Mouse (Mus musculus) heart, embryonic 13.5 days (tissue): Measurements from ENCODE around the gene Pcolce. TPM values are rescaled to one million over a fixed set of nuclear protein-coding genes. Genes with fewer than 3 reads are reported as not detected.

Source experiments
- ATAC-seq: fragments of 200-750 bp; cut with Nextera tagmentation; 2 replicates; pipeline ENCODE4 v1.8.0; 2017; ENCODE audit warnings: moderate TSS enrichment; ENCODE audit not compliant: insufficient number of reproducible peaks, low FRiP score, low TSS enrichment; ENCODE audit errors: extremely low read depth
- H3K27ac ChIP-seq: fragments of 300-500 bp; sonication (generic); replicated peaks from 2 replicates; pipeline ENCODE4 v1.5.1; 2015; ENCODE audit warnings: moderate library complexity, mild to moderate bottlenecking, inconsistent platforms
- H3K27me3 ChIP-seq: fragments of 300-500 bp; sonication (generic); replicated peaks from 2 replicates; pipeline ENCODE4 v1.6.1; 2015; ENCODE audit warnings: mild to moderate bottlenecking, inconsistent platforms
- H3K36me3 ChIP-seq: fragments of 300-500 bp; sonication (generic); 2 replicates; pipeline ENCODE4 v1.6.1; 2015; ENCODE audit warnings: mild to moderate bottlenecking, inconsistent platforms
- H3K4me1 ChIP-seq: fragments of 300-500 bp; sonication (generic); 2 replicates; pipeline ENCODE4 v1.6.1; 2015; ENCODE audit warnings: inconsistent platforms
- H3K4me2 ChIP-seq: fragments of 300-500 bp; sonication (generic); 2 replicates; pipeline ENCODE4 v1.6.1; 2015; ENCODE audit warnings: inconsistent platforms, mild to moderate bottlenecking, moderate library complexity
- H3K4me3 ChIP-seq: fragments of 300-500 bp; sonication (generic); 2 replicates; pipeline ENCODE4 v1.5.1; 2015; ENCODE audit warnings: moderate library complexity, mild to moderate bottlenecking, inconsistent platforms
- H3K9ac ChIP-seq: fragments of 300-500 bp; sonication (generic); 2 replicates; pipeline ENCODE4 v1.6.1; 2015; ENCODE audit warnings: inconsistent platforms, mild to moderate bottlenecking, moderate library complexity
- H3K9me3 ChIP-seq: fragments of 300-500 bp; sonication (generic); 2 replicates; pipeline ENCODE4 v1.6.1; 2016; ENCODE audit warnings: inconsistent platforms
- WGBS: fragments of 180-500 bp; shearing (Covaris S2); methylation state at CpG from one replicate; pipeline ENCODE4 v1.1.7; 2015; ENCODE audit warnings: mixed read lengths; 5-methylcytosine and 5-hydroxymethylcytosine counted together
- polyA plus RNA-seq: library from polyadenylated mRNA; unstranded; fragments of >200 nt; fragmentation: Nextera tagmentation; extraction: Ambion mirVana; gene quantifications from 2 replicates; pipeline ENCODE4 v1.2.1, GENCODE M21; 2015

Pcolce gene
- polyA plus RNA-seq, 1 experiment from 2014 or later: 113 TPM

DNA sequence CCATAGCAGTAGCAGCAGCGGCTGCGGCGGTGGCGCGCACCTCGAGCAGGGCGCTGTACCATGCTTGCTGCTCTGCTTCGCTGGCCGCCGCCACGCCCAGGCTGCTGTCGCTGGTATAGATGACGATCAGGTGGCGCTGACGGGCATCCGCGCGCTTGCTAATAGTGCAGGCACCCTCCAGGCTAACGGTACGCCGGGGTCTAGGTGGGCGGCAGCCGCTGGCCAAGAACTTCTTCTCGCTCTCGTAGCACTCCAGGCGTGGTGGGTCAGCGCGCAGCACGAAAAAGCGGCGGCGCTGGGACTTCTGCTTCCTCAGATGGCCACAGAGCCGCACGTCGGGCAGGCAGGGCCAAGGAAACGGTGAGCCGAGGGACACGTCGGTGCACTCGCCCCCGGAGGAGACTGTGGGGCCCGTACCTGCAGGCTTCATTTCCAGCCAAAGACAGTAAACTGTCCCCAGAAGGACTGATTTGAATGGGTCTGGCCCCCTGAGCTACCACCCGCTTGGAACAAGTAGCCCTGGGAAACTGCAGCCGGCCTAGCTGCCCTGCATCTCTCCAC, 31.6 kb upstream of the Pcolce start:
- Histone ChIP-seq H3K4me1 (peaks cover 43% of the 10 kb centered on the region), H3K9ac (peak overlapping the region; percentile 54), H3K4me3 (peak overlapping the region; percentile 51), H3K27me3 (peaks cover 52% of the 10 kb centered on the region), H3K4me2 (peak overlapping the region; percentile 75), H3K36me3 (peaks cover 29% of the 10 kb centered on the region), H3K9me3 (no peaks in the 10 kb centered on the region), H3K27ac (no peak overlapping the region)
- WGBS: 3% methylated on average over 44 of the region's 44 CpGs
- 0 out of 2 replicates have a peak, but pooled peaks have one; percentile 33 for ATAC-seq

DNA sequence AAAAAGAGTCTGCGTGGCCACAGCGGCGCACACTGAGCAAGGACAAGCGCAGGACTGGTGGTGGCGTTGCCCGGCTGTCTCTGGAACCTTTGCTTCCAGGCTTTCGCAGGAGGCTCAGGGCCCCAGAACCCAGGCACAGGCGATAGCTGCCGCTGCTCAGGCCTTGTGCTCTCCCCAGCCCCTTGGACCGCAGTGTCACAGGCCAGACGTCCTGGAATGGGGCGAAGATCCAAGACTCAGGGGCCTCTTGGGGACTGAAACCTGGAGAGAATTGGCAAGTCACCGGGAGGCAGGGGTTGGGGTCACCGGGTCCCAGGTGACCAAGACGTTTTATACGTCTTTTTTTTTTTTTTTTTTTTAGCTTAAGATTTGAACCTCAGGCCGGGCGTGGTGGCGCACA, 30.9 kb upstream of the Pcolce start:
- peak overlapping the region; percentile 75; the same call in 1 of the 2 replicates for H3K4me2 ChIP-seq
- H3K36me3 ChIP-seq: peaks cover 36% of the 10 kb centered on the region
- peaks cover 36% of the 10 kb centered on the region for H3K4me1 ChIP-seq
- no peak overlapping the region for H3K9ac ChIP-seq
- 41% methylated on average over 19 of the region's 19 CpGs for WGBS
- H3K4me3 ChIP-seq: peak overlapping the region; percentile 51; the same call in 1 of the 2 replicates
- no peak overlapping the region for H3K27ac ChIP-seq
- no peaks in the 10 kb centered on the region for H3K9me3 ChIP-seq
- ATAC-seq: no peak
- peaks cover 52% of the 10 kb centered on the region for H3K27me3 ChIP-seq

DNA sequence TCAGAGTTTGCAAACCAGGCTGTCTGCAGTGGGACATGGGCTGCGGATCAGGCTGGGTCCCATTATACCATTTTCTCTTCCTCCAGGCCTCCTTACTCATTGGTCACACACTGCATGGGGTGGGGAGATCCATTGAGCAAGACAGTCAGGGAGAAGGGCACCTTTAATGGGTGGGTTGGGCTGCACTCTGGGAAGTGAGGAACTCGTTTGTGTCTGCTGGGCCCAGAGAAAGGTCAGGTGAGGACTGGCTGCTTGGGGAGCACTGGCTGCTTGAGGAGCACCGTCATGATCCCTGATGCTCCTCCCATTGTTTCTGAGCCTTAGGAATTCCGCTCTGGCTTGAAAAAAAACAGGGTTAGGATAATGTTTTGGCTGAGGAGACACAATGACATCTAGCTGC, 29.3 kb upstream of the Pcolce start:
- peaks cover 52% of the 10 kb centered on the region for H3K27me3 ChIP-seq
- WGBS: 54% methylated on average over 4 of the region's 4 CpGs
- H3K9ac ChIP-seq: no peak overlapping the region
- ATAC-seq: no peak
- peaks cover 52% of the 10 kb centered on the region for H3K36me3 ChIP-seq
- H3K4me3 ChIP-seq: no peak overlapping the region
- H3K4me2 ChIP-seq: no peak overlapping the region
- H3K27ac ChIP-seq: no peak overlapping the region
- H3K9me3 ChIP-seq: no peaks in the 10 kb centered on the region
- H3K4me1 ChIP-seq: peaks cover 22% of the 10 kb centered on the region

DNA sequence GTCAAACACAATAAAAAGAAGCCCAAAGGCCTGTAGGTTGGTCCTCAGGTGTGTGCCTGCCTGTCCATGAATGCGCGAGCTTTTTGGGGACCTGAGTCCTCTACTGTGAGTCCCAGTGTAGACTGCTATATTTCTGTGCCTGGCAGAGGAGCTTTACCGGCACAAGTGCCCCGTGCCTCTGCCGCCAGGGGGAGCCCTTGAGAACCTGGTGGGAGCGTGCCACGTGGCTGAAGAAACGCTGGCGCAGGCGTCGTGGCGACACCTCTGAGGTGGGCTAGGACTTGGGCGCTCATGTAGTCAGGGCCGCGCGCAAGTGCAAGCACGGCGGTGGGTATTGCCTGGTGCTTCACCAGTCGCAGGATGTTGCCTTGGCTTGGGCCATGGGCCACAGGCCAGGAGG, 27.5 kb upstream of the Pcolce start, which contains the start of gene Sap25:
TSS of gene Sap25 (plus strand) at position 281 of the 400 bp plus-strand sequence.
- Histone ChIP-seq H3K27ac (no peak within 1 kb of the TSS), H3K4me2 (no peak within 1 kb of the TSS), H3K9me3 (no peaks in the 10 kb centered on the region), H3K9ac (no peak within 1 kb of the TSS), H3K36me3 (peaks cover 70% of the 10 kb centered on the region), H3K27me3 (peaks cover 38% of the 10 kb centered on the region), H3K4me1 (peaks cover 18% of the 10 kb centered on the region), H3K4me3 (no peak within 1 kb of the TSS)
- no peak for ATAC-seq
- WGBS: 80% methylated on average over 19 of the region's 19 CpGs

DNA sequence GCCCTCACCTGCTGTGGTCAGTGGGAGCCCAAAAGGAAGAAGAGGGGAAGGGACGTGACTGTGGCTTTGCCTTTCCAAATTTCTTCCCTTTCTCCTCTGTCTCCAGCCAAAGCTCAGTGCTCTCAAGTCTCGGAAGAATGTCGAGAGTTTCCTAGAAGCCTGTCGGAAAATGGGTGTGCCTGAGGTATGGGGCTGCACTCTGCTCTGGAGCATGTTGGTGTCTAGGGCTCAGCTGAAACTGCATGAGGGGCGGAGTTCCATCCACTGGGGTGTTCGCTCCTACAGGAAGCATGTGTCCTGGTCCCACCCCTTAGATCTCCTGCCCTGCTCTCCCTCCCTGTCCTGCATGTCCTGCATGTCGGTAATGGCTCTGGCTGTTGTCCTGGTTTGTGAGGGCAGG, 25.9 kb upstream of the Pcolce start:
- 63% methylated on average over 7 of the region's 7 CpGs for WGBS
- Histone ChIP-seq H3K27me3 (peaks cover 23% of the 10 kb centered on the region), H3K27ac (no peak overlapping the region), H3K9me3 (no peaks in the 10 kb centered on the region), H3K4me3 (no peak overlapping the region), H3K4me1 (peaks cover 6% of the 10 kb centered on the region), H3K9ac (no peak overlapping the region), H3K36me3 (peaks cover 86% of the 10 kb centered on the region), H3K4me2 (no peak overlapping the region)
- no peak for ATAC-seq

DNA sequence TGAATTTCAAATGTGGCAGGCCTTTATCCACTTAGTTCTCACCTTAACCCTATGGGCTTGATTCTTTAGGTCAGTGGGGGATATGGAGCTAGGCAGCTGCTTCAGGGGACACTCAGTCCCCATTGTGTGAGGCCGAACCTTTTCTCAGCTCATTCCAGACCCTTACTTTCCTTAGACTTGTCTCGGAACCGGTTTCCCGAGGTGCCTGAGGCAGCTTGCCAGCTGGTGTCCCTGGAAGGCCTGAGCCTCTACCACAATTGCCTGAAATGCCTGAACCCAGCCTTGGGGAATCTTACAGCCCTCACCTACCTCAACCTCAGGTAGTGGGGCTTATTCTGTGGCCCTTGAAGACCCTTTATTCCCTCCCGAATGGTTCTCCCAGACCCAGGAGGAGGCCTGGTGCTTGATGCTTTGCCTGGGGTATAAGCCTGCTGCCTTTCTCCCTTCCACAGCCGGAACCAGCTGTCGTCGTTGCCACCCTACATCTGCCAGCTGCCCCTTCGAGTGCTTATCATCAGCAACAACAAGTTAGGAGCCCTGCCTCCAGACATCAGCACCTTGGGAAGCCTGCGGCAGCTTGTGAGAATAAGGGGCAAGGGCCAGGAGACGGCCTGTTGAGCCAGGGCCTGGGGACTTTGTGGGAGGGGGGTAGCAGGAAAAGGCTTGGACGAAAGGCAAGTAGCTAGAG, 20.0 kb upstream of the Pcolce start:
- Histone ChIP-seq H3K27me3 (no peaks in the 10 kb centered on the region), H3K4me2 (no peak overlapping the region), H3K4me3 (no peak overlapping the region), H3K9ac (0 out of 2 replicates have a peak overlapping the region, but pooled peaks have one; percentile 24), H3K9me3 (no peaks in the 10 kb centered on the region), H3K36me3 (peaks cover 65% of the 10 kb centered on the region), H3K4me1 (peaks cover 32% of the 10 kb centered on the region), H3K27ac (no peak overlapping the region)
- no peak for ATAC-seq
- WGBS: 65% methylated on average over 12 of the region's 12 CpGs

DNA sequence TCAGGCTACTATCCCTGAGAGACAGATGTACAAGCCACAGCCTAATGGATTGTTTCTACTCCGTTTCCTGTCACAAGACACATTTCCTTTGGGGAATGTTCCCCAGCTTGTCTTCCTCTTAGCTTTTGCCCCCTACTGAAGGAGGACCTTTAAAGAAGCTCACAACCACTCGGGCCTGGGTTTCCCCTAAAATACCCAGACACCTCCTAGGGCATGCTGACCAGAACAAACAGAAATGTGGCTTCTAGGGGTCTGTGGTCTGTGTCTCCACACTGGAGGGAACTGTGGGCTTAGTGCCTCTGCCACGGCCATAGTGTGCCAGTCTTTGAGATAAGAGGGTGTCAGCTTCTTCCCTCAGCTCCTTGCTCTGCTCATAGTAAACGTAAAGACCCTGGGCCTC, 18.0 kb upstream of the Pcolce start:
- no peak for ATAC-seq
- peak overlapping the region; percentile 94 for H3K9ac ChIP-seq
- 43% methylated on average over 4 of the region's 4 CpGs for WGBS
- peaks cover 41% of the 10 kb centered on the region for H3K4me1 ChIP-seq
- peak overlapping the region; percentile 96 for H3K4me2 ChIP-seq
- H3K27me3 ChIP-seq: no peaks in the 10 kb centered on the region
- H3K4me3 ChIP-seq: peak overlapping the region; percentile 96; the same call in 1 of the 2 replicates
- H3K9me3 ChIP-seq: no peaks in the 10 kb centered on the region
- peak overlapping the region; percentile 94; the same call in 1 of the 2 replicates for H3K27ac ChIP-seq
- H3K36me3 ChIP-seq: peaks cover 45% of the 10 kb centered on the region

DNA sequence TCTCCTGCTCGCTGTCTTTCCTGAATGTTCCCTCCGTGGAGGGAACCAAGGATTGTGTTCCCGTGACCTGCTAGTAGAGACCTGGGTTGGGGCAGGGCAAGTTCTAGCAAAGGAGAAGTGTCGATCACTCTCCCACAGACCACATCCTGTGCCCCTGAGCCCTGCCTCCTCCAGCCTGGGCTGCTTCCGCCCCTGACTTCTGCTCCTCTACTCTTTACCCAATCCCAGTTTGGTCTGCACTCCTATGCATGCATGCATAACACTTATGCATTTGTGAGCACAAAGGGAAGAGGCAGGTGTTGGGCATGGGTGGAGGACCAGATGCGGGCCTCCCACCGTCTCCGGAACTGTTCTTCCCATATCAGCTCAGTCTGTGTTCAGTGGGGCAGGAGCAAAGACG, 17.6 kb upstream of the Pcolce start:
- Histone ChIP-seq H3K9me3 (no peaks in the 10 kb centered on the region), H3K4me3 (peak overlapping the region; percentile 96), H3K9ac (peak overlapping the region; percentile 94), H3K27ac (peak overlapping the region; percentile 94), H3K4me1 (peaks cover 41% of the 10 kb centered on the region), H3K27me3 (no peaks in the 10 kb centered on the region), H3K36me3 (peaks cover 41% of the 10 kb centered on the region), H3K4me2 (peak overlapping the region; percentile 96)
- 53% methylated on average over 9 of the region's 9 CpGs for WGBS
- ATAC-seq: no peak

DNA sequence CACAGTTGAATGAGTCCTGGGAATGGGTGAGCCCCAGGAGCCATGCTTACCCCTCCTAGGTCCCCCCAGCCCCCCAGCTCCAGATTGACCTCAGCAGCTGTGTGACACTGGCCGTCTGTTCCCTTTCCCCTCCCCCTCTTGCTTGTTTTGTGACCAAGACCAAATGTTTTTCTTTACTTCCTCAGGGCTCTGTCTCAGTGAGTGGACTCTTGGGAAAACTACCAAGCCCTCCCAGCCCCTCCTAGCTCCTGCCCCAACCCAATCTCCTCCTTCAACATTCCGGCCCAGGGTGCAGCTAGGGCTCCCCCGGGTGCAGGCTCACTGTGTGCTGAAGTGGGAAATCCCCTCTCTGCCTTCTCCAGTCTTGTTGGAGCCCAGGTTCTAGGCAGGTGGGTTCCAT, 17.0 kb upstream of the Pcolce start:
- H3K9ac ChIP-seq: peak overlapping the region; percentile 94
- H3K27ac ChIP-seq: peak overlapping the region; percentile 94

DNA sequence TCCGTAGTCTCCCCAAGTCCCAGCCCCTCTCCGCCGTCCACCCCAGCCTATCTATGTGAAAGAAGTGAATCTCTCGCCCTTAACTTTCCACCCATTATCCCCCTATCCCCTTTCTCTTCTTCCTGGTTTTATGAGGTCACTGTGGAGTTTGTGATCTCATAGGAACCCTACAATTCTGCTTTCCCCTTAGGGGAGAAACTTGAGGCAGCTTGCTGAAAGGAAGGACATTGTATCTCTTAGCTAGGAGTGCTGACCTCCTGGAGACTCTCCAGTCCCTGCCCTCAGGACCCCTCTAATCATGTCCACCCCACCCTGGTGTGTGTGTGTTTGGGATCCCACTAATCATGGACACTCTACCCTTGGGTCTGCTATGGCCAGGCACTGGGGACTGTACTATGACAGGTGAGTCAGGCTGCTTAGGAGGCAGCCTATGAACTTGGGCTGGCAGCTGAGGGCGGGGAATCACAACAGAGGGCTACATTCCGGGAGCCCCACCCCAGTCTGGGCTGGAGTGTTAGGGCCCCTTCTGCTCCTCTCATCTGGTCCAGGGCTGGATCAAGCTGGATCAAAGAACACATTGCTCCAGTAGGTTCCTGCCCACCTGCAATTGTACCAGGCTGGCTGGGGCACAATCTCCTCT, 16.4 kb upstream of the Pcolce start:
- Histone ChIP-seq H3K27me3 (no peaks in the 10 kb centered on the region), H3K27ac (peak overlapping the region; percentile 94), H3K4me2 (peak overlapping the region; percentile 96), H3K4me1 (peaks cover 41% of the 10 kb centered on the region), H3K36me3 (peaks cover 30% of the 10 kb centered on the region), H3K4me3 (peak overlapping the region; percentile 96), H3K9me3 (no peaks in the 10 kb centered on the region), H3K9ac (peak overlapping the region; percentile 94)
- no peak for ATAC-seq
- WGBS: 20% methylated on average over 6 of the region's 6 CpGs

More for the DNA sequence above, 17.0 kb upstream of the Pcolce start:
- peak overlapping the region; percentile 96 for H3K4me3 ChIP-seq
- H3K36me3 ChIP-seq: peaks cover 35% of the 10 kb centered on the region
- ATAC-seq: no peak
- peaks cover 41% of the 10 kb centered on the region for H3K4me1 ChIP-seq
- 35% methylated on average over 3 of the region's 3 CpGs for WGBS
- H3K9me3 ChIP-seq: no peaks in the 10 kb centered on the region
- H3K27me3 ChIP-seq: no peaks in the 10 kb centered on the region
- H3K4me2 ChIP-seq: peak overlapping the region; percentile 96

DNA sequence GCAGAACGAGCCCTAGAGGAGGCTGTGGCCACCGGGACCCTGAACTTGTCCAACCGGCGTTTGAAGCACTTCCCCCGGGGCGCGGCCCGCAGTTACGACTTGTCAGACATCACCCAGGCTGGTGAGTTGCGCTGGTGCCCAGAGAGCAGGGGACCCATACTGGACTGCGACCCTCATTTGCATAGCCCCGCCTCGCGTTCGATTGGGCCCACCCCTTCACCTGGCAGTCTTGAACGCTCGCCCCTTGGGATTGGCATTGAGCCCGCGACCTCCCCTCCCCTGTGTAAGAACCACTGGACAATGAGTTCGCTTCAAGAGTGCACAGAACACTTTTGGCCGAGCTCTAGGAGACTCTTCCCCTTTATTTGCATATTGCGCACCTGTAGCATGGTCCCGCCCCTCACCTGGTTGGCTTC, 15.7 kb upstream of the Pcolce start:
- H3K9ac ChIP-seq: peak overlapping the region; percentile 94
- H3K4me2 ChIP-seq: peak overlapping the region; percentile 96
- H3K9me3 ChIP-seq: no peaks in the 10 kb centered on the region
- peaks cover 22% of the 10 kb centered on the region for H3K36me3 ChIP-seq
- peaks cover 41% of the 10 kb centered on the region for H3K4me1 ChIP-seq
- H3K27me3 ChIP-seq: no peaks in the 10 kb centered on the region
- peak; percentile 38 for ATAC-seq
- H3K4me3 ChIP-seq: peak overlapping the region; percentile 96
- peak overlapping the region; percentile 94 for H3K27ac ChIP-seq
- WGBS: under 1% methylated on average over 23 of the region's 23 CpGs
